Mouse (Mus musculus) left cerebral cortex, adult 8-10 months (tissue): Measurements from ENCODE around the gene Pramef12. TPM values are rescaled to one million over a fixed set of nuclear protein-coding genes. Genes with fewer than 3 reads are reported as not detected.
"Not testable (repeated sequence)": the region's sequence is repeated elsewhere in the genome, so short reads cannot be mapped to it uniquely, and the experiment has no call there.

ENCODE experiments used
- DNase-seq, 2 experiments: peaks; one replicate each; pipeline ENCODE4 v3.0.0; 2022; ENCODE audit warnings: low spot score in 2 of 2
- total RNA-seq, 4 experiments: library from RNA; stranded (reverse); gene quantifications; 2 replicates each; pipeline ENCODE4 v1.2.4; 2022

The Pramef12 gene
- not detected for total RNA-seq

- DNase-seq: no peak
These were observed at the start of gene Pramef12 for GRCm38 (mm10) chr4:144408290-144408689. Gene Pramef12 (minus strand): TSS chr4:144408464.

GRCm38 (mm10) chr4:144453217-144453616 is 45.0 kb upstream of the Pramef12 start, which contains the start of gene Gm9944:
Gene Gm9944 (minus strand): TSS chr4:144453317.
- DNase-seq: no peak

GRCm38 (mm10) chr4:144448546-144448945 is 40.3 kb upstream of the Pramef12 start:
- no peak for DNase-seq

- DNase-seq: no peak
These were observed 33.3 kb upstream of the Pramef12 start for GRCm38 (mm10) chr4:144441582-144441981.

- DNase-seq: no peak
These were observed 32.8 kb upstream of the Pramef12 start for GRCm38 (mm10) chr4:144441095-144441494.

GRCm38 (mm10) chr4:144438672-144439071 is 30.4 kb upstream of the Pramef12 start, which contains the start of gene 1700012P22Rik:
Gene 1700012P22Rik (minus strand): TSS chr4:144438772.
- DNase-seq: no peak

- no peak for DNase-seq
These were observed 25.0 kb upstream of the Pramef12 start for GRCm38 (mm10) chr4:144433216-144433615.

- no peak for DNase-seq
These were observed 22.5 kb upstream of the Pramef12 start for GRCm38 (mm10) chr4:144430723-144431122.

GRCm38 (mm10) chr4:144428868-144429267 is 20.6 kb upstream of the Pramef12 start:
- no peak for DNase-seq

- no peak for DNase-seq
These were observed 16.3 kb upstream of the Pramef12 start for GRCm38 (mm10) chr4:144424590-144424989.

GRCm38 (mm10) chr4:144420644-144421043 is 12.4 kb upstream of the Pramef12 start:
- no peak for DNase-seq

GRCm38 (mm10) chr4:144406261-144406660 is 2.0 kb downstream of the Pramef12 start:
- no peak for DNase-seq

GRCm38 (mm10) chr4:144404456-144405086 is 3.7 kb downstream of the Pramef12 start:
- DNase-seq: no peak

- DNase-seq: no peak
These were observed 5.6 kb downstream of the Pramef12 start for GRCm38 (mm10) chr4:144402712-144403111.

- no peak for DNase-seq
These were observed 11.9 kb downstream of the Pramef12 start for GRCm38 (mm10) chr4:144396316-144396715.

GRCm38 (mm10) chr4:144377911-144378310 is 30.4 kb downstream of the Pramef12 start, which contains the start of gene Pramef20:
Gene Pramef20 (minus strand): TSS chr4:144377933.
- no peak for DNase-seq

GRCm38 (mm10) chr4:144357642-144358041 is 50.6 kb downstream of the Pramef12 start, which contains the start of gene Gm13119:
Gene Gm13119 (plus strand): TSS chr4:144357942.
- not testable (repeated sequence) for DNase-seq

Other genes with a start within 250 kb of the Pramef12 start
- gene Oog3, start 245.8 kb downstream of the Pramef12 start, total RNA-seq: not detected
- gene Oog2, start 217.7 kb downstream of the Pramef12 start, total RNA-seq: not detected
- gene C87977, start 195.1 kb downstream of the Pramef12 start, total RNA-seq: not detected
- not detected for gene Pramel5, start 128.0 kb downstream of the Pramef12 start, total RNA-seq
- gene Gm13128, start 78.2 kb downstream of the Pramef12 start, total RNA-seq: not detected
- not detected for gene Gm13119, start 50.5 kb downstream of the Pramef12 start, total RNA-seq
- not detected for gene Pramef20, start 30.5 kb downstream of the Pramef12 start, total RNA-seq
- not detected for gene 1700012P22Rik, start 30.3 kb upstream of the Pramef12 start, total RNA-seq
- gene Gm9944, start 44.9 kb upstream of the Pramef12 start, total RNA-seq: not detected
- not detected for gene Aadacl3, start 55.3 kb upstream of the Pramef12 start, total RNA-seq
- gene 9430007A20Rik, start 111.4 kb upstream of the Pramef12 start, total RNA-seq: not detected
- gene Gm13124, start 156.7 kb upstream of the Pramef12 start, total RNA-seq: not detected
- not detected for gene Aadacl4, start 205.2 kb upstream of the Pramef12 start, total RNA-seq